Mouse (Mus musculus): Measurements from ENCODE around the gene Pum2.

Pum2 gene

DNA sequence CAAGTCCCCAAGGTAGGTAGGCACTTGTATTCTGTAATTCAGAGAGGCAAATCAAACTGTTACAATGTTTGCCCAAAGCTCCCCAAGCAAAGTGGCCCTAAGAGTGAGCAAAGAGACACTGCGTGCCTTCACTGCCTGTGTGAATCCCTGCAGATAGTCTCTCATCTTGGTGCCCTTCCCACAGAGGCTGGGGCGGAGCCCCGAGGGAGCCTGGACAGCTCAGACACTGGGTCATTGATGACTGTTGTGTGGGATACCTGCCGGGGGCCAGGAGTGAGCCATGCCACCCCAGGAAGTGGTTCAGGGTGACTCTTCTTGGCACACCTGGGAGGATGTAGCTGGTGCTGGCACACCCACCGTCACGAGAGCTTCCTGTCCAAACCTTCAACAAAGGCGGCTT, 87.1 kb downstream of the Pum2 start:
- DNase-seq (ENCODE audit: low spot score in 2 of 2) = no peak

- no peak for DNase-seq (ENCODE audit: low spot score in 2 of 2)
These were observed 88.7 kb downstream of the Pum2 start for GRCm38 (mm10) chr12:8762667-8763066.

- no peak for DNase-seq (ENCODE audit: low spot score in 2 of 2)
These were observed 90.4 kb downstream of the Pum2 start for GRCm38 (mm10) chr12:8764221-8764930.

DNA sequence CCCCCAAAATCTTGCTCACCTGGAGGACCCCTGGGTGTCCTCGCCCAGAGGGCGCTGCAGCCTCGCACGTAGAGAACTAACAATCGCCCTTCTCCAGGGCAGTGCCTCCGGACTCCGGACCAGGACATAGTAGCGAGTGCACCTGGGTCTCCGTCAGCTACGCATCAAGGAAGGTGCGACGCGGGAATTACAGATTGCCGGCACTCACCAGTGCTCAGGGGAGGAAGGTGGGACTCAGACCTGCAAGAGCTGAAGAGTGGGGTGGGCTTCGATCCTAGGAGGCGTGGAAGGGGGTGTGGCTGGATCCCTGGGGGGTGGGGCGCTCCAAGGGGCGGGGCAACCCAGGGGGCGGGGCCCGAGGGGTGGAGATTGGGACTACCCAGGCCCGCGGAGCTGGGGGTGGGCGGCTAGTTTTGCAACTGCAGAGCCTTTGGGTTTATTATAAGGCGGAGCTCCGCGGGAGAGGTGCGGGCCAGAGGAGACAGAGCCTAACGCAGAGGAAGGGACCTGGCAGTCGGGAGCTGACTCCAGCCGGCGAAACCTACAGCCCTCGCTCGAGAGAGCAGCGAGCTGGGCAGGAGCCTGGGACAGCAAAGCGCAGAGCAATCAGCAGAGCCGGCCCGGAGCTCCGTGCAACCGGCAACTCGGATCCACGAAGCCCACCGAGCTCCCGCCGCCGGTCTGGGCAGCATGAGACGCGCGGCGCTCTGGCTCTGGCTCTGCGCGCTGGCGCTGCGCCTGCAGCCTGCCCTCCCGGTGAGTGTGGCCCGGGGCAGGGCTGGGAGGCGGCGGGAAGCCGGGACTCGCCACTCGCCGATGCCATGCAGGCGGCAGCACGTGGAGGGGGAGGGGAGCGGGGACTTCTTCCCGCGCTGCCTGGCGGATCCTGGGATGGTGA, 97.3 kb downstream of the Pum2 start, which contains the start of gene Sdc1:
TSS of gene Sdc1 (plus strand) at position 378 of the 898 bp plus-strand sequence.
- peak in 1 of 2 experiments; percentile 23 for DNase-seq (ENCODE audit: low spot score in 2 of 2)

GRCm38 (mm10) chr12:8771844-8772380, 98.0 kb downstream of the Pum2 start:
- DNase-seq (ENCODE audit: low spot score in 2 of 2) = no peak

- peak in 1 of 2 experiments; percentile 26 for DNase-seq (ENCODE audit: low spot score in 2 of 2)
These were observed 98.7 kb downstream of the Pum2 start for GRCm38 (mm10) chr12:8772451-8773143.

GRCm38 (mm10) chr12:8773336-8773735, 99.4 kb downstream of the Pum2 start:
- no peak for DNase-seq (ENCODE audit: low spot score in 2 of 2)

DNA sequence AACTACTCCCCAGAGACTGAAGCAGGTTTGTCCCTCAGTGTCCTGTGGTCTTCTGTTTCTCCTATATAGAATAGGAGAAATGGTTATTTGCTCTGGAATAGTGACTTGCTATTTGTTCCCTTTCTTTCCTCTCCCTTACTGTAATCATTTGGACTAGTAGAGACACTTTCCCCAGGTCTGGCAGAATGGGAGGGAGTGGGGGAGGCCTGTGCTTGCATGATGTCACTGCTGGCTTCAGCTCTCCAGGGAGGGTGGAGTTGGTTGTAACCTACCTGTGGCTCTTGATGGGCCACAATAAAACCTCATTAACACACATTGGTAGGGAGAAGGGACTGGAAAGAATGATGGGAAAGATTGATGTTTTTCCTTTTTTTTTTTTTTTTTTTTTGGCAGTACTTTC, 100.2 kb downstream of the Pum2 start:
- no peak for DNase-seq (ENCODE audit: low spot score in 2 of 2)

- DNase-seq (ENCODE audit: low spot score in 2 of 2) = no peak
These were observed 102.3 kb downstream of the Pum2 start for GRCm38 (mm10) chr12:8776206-8776605.

- DNase-seq (ENCODE audit: low spot score in 2 of 2) = no peak
These were observed 102.8 kb downstream of the Pum2 start for GRCm38 (mm10) chr12:8776741-8777140.

DNA sequence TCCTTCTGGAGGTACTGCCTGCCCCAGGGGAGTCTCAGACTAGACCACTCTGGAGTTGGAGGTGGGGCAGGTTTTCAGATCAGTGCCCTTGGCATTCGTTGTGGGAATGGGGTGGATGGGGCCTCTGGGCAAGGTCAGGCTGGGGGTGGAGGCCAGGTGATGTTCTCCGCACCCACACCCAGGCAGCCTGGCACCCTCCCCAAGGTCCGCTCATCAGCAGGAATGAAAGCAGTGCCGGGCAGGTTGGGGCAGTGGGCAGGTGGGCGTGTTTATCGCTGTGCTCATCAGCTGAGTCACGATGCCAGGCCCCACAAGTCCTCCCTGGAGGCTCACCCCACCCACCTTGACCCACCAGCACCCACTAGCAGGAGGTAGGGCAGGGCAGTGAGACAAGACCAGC, 104.2 kb downstream of the Pum2 start:
- DNase-seq (ENCODE audit: low spot score in 2 of 2) = no peak

GRCm38 (mm10) chr12:8779851-8780250, 105.9 kb downstream of the Pum2 start:
- no peak for DNase-seq (ENCODE audit: low spot score in 2 of 2)

DNA sequence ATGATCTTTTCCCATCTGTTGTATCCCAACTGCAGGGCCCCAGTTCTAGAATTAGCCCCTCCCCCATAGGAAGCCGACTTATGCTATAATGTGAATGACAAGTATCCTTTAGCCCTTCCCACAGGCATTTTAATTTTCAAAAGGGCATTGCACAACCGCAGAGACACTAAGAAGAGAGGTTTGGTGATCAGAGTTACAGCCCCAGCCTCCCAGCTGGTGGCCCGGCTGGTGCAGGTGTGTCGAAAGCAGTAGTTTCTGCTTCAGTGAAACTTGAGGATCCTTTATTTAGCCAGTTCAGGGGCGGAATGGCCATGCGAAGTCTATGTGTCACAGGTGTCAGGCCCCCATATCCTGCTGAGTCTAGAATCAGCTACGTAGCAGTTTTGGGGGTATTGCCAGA, 107.2 kb downstream of the Pum2 start:
- no peak for DNase-seq (ENCODE audit: low spot score in 2 of 2)

- no peak for DNase-seq (ENCODE audit: low spot score in 2 of 2)
These were observed 107.9 kb downstream of the Pum2 start for GRCm38 (mm10) chr12:8781681-8782378.

GRCm38 (mm10) chr12:8782565-8782964, 108.6 kb downstream of the Pum2 start:
- DNase-seq (ENCODE audit: low spot score in 2 of 2) = no peak

- DNase-seq (ENCODE audit: low spot score in 2 of 2) = no peak
These were observed 110.3 kb downstream of the Pum2 start for GRCm38 (mm10) chr12:8784189-8784588.

- no peak for DNase-seq (ENCODE audit: low spot score in 2 of 2)
These were observed 112.5 kb downstream of the Pum2 start for GRCm38 (mm10) chr12:8786476-8786875.

DNA sequence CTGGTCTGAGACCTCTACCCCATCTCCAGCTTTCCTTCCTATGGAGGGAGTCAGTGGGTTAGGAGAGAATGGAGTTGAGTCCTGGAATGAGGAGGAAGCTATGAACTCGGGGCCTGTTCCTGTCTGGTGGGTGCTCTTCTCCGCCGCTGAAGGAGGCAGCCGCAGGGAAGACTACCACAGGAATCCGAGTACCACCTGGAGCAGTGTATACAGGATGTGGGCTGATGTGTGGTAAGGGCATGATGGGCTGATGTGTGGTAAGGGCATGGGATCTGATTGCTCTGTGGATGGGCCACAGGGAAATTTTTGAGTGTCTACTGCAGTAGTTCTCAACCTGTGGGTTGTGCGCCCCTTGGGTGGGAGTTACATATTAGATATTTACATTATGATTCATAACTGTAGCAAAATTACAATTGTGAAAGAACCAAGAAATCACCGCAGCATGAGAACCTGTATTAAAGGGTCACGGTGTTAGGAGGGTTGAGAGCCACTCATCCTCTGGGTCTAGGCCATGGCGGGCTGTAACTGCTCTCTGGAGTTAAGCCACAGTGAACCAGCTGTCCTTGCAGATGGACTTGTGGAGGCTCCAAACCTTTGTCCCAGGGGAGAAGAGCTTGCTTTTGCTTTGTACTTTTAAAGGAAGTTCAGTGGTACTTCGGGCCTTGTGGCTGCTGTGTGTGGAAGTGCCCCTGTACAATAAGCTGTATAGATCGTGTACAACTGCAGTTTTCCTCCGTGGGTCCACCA, 113.2 kb downstream of the Pum2 start:
- DNase-seq (ENCODE audit: low spot score in 2 of 2) = no peak

- no peak for DNase-seq (ENCODE audit: low spot score in 2 of 2)
These were observed 114.5 kb downstream of the Pum2 start for GRCm38 (mm10) chr12:8788469-8788868.

DNA sequence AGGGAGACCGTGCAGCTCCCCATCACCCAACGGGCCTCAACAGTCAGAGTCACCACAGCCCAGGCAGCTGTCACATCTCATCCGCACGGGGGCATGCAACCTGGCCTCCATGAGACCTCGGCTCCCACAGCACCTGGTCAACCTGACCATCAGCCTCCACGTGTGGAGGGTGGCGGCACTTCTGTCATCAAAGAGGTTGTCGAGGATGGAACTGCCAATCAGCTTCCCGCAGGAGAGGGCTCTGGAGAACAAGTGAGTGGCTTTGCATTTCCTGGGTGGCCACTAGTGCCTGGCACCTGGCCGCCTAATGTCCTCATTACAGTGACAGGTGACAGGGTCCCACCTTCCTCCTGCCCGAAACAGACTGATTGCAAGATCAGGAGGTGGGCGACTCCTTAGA, 116.7 kb downstream of the Pum2 start:
- DNase-seq (ENCODE audit: low spot score in 2 of 2) = no peak

Data from spleen, postnatal 14 days (tissue).